Mouse (Mus musculus): ENCODE measurements around the gene Dnaic1.

The Dnaic1 gene

DNA sequence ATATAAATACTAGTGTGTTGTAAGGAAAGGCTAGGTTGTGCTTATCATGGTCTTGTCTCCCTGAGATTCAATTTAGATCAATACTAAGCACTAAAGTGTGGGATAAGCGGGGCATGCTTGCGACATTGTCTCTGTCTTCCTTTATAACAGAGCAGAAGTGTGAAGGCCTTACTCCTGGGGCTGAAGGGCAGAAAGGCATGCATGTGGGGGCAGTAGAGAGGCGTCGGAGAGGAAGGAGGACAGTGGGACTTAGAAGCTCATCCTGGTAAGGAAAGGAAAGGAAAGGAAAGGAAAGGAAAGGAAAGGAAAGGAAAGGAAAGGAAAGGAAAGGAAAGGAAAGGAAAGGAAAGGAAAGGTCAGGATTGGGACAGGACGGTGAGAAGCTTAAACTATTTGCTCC is 1.9 kb downstream of the Dnaic1 start:
- no peak for DNase-seq (ENCODE audit: low spot score in 2 of 2)

DNA sequence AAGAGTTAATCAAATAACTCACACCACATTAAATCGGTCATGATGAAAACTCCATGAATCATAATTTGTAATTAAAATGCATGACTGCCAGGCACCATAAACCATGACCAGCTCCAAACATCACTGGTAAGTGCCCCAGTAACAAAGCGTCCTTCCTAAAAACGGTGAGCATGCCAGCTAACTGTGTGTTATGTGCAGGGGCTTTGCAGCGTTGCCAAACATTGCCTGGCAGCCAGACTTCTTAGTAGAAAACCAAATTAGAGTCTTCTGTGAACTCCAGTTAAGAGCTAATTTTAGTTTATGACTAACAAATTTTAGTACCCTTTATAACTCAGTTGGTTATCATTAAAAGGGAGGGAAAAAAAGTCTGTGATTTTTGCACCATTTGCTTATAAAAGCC is 3.9 kb downstream of the Dnaic1 start:
- DNase-seq (ENCODE audit: low spot score in 2 of 2), result no peak

DNA sequence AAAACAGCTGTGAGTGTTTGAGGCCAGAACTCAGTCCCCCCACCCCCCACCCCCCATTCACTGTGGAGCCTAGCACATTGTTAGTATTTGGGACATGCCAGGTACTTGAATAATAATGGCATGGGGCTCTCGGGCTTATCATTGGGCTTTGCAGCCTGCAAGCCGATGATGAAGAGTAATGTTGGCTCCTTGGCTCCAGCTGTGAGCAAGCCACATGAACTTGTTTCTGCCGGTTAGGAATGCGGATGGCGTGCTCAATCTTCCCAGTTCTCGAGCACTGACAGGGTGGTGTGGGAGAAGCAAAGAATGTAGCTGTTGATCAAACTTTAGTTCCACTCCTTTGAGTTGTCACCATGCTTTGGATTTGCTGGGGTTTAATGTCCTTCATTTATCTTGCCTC is 6.3 kb downstream of the Dnaic1 start:
- DNase-seq (ENCODE audit: low spot score in 2 of 2), result no peak

- DNase-seq (ENCODE audit: low spot score in 2 of 2), result no peak
Measured at GRCm38 (mm10) chr4:41583353-41583752, 13.8 kb downstream of the Dnaic1 start.

GRCm38 (mm10) chr4:41602818-41603217 is 33.2 kb downstream of the Dnaic1 start:
- no peak for DNase-seq (ENCODE audit: low spot score in 2 of 2)

GRCm38 (mm10) chr4:41604476-41605396 is 35.2 kb downstream of the Dnaic1 start:
- no peak for DNase-seq (ENCODE audit: low spot score in 2 of 2)

DNA sequence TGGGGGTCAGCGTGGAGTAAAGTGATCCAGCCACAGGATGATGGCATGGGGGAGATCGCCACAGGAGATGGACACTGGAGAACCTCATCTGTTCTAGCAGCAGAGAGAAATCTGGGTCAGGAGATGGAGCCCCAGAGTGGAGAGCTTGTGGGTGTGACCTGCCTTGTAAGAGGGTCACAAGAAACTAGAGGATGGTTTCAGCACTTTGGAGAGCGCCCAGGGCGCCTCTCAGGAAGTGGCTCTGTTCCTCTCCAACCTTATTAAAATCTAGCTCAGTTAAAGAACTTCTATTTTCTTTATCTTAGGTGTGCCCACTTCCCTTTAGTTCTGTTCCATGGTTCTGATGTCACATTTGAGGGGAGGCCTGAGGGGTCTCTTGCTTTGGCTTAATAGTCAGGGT is 37.2 kb downstream of the Dnaic1 start:
- peak in 1 of 2 experiments; percentile 24 for DNase-seq (ENCODE audit: low spot score in 2 of 2)

DNA sequence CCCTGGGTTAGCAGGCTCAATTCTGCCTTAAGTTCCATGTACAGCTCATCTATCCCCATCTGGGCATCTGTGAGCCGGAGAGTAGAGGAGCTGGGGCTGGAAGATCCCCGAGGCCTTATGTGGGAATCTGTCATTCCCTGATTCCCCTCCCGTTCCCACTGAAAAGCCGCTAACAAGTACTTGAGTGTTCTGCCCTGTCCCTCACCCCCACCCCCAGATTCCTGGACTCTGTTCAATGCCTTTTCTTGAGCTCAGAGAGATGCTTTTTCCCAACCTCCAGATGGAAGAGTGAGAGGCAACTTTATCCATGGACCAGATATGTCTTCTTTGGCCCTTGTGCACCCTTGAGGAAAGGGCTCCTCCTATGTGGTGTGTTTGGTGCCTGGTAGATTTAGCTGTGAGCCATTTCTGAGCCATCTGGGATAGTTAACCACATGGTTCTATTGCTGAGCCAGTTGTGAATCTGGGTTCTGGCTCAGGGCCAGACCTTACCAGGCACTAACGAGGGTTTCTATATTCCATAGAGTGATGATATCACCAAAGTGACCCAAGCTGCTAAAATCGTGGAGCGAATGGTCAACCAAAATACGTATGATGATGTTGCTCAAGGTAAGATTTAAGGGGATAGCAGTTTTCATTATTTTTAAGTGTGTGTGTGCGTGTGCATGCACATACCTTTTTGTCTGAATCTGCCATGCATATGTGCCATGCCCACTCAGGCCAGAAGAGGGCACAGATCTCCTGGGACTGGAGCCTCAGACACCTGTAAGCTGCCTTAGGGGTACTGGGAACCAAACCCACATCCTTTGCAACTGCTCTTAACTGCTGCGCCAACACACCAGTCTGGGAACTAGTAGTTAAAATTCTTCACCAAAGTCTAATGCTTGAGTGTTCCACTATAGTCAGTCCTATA is 40.4 kb downstream of the Dnaic1 start:
- DNase-seq (ENCODE audit: low spot score in 2 of 2), result no peak

GRCm38 (mm10) chr4:41610594-41610980 is 41.0 kb downstream of the Dnaic1 start:
- DNase-seq (ENCODE audit: low spot score in 2 of 2), result no peak

DNA sequence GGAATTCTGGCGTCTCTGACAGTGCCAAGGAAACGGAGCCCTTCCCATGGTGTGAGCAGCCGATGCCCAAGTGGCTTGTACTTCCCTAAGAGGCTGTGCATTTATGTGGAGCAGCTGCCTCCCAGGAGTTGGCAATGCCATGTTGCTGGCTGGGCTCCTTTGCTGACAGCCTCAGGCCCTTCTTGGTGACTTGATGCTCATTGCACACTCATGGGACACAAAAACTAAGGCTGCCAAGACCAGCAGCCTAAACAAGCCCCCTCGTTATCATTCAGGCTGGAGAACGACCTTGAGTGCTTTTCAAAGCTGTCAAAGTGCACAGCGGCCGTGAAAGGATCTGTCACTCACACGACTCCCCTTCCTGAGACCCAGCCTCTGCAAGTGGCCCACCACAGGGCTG is 42.6 kb downstream of the Dnaic1 start:
- no peak for DNase-seq (ENCODE audit: low spot score in 2 of 2)

GRCm38 (mm10) chr4:41614156-41614555 is 44.6 kb downstream of the Dnaic1 start:
- peak in 1 of 2 experiments; percentile 50 for DNase-seq (ENCODE audit: low spot score in 2 of 2)

DNA sequence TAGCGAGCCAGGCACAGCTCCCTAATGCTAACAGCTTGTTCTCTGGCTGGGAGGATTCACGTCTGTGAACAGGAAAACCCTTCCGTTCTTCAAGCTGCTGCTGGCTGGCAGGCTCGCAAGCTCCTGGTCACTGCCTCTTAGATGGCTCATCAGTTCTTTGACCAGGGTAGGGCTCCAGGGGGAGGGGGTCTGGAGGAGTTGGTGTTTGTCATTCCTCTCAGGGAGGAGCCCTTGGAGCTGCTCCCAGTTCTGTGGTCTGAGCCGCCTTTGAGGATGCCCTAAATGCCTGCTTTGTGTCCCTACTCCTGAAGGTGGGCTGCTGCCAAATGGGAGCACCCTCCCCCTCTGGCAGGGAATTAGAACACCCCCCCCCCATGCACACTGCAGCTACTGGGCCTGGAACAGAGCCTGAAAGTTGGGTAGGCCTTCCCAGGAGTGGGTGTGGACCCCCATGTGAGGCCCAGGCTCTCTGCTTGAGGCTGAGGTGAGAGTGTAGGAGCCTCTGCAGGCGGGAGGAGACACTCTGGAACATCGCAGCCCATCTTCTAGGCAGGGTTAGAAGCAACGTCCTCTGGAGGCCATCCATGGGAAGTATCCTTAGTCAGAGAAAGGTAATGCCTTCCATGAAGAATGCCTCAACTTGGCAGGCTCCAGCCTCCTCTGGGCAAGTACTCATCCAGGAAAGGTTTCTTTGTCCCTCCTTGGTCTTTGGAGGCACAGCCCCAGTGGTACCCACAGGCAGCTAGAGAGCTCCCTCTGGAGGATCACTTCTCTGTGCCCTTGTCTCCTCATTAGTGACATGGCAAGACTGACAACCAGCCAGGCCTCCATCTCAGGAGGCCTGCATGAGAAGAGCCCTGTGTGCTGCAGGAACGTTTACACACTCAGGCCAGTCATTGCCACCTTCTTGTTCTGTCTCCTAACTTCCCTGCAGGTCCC is 46.4 kb downstream of the Dnaic1 start:
- no peak for DNase-seq (ENCODE audit: low spot score in 2 of 2)

GRCm38 (mm10) chr4:41618916-41619746 is 49.6 kb downstream of the Dnaic1 start:
- DNase-seq (ENCODE audit: low spot score in 2 of 2), result no peak

- no peak for DNase-seq (ENCODE audit: low spot score in 2 of 2)
Measured at GRCm38 (mm10) chr4:41622071-41622470, 52.5 kb downstream of the Dnaic1 start.

DNA sequence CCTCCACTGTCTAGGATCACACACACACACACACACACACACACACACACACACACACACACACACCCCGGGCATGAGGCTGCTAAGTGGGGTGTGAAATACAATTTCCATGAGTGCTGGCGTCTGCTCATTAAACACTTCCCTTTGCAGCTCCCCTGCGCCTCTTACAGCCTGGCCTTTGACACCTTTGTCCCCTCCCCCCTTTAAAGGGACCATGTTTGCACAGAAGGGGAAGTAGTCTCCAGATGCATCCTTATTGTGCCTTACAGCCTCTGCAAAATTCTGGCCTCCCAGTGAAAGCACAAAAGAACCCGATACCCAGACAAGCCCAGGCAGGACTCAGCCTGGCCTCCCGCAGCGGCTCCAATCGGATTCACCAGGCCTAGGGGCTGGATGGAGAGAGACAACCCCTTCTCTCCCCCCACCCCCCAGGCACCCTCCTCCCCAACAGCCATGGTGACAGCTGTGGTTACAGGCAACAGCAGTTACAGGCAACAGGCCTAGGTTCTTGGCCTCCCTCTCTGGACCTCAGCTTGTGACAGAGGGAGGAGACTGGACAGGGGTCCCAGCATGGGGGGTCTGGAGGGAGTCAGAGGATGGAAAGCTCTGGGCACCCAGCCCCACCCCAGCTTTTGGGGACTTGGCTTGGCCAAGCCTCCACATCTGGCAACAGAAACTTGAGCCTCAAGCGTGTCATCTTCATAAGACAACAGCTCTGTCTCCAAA is 58.8 kb downstream of the Dnaic1 start:
- DNase-seq (ENCODE audit: low spot score in 2 of 2), result no peak

GRCm38 (mm10) chr4:41630196-41630595 is 60.6 kb downstream of the Dnaic1 start:
- DNase-seq (ENCODE audit: low spot score in 2 of 2), result no peak

GRCm38 (mm10) chr4:41631390-41631789 is 61.8 kb downstream of the Dnaic1 start:
- DNase-seq (ENCODE audit: low spot score in 2 of 2), result no peak

GRCm38 (mm10) chr4:41633001-41633400 is 63.4 kb downstream of the Dnaic1 start:
- DNase-seq (ENCODE audit: low spot score in 2 of 2), result no peak

DNA sequence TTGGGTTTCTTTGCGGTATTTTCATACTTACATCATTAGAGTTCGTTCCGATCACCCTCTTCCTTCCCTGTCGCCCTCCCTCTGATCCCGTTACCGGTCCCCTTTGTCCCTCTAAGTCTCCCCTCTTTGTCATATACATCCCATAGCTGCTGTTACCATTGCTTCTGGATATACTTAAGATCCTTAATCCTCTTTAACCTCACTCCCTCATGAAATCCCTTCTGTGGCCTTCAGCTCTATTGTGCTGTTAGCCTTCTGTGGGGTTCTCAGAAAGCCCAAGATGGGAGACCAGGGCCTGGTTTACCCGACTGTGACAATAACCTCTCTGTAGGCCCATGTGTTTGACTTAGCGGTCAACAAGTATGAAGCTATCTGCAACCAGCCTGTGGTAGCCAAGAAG is 65.1 kb downstream of the Dnaic1 start:
- DNase-seq (ENCODE audit: low spot score in 2 of 2), result no peak

- no peak for DNase-seq (ENCODE audit: low spot score in 2 of 2)
Measured at GRCm38 (mm10) chr4:41635224-41635623, 65.6 kb downstream of the Dnaic1 start.

Data from spleen, postnatal 14 days (tissue).